In genomic region chr4:94853301-94853700, GRCm38 (mm10) we compare ENCODE assay signal across 15 mouse cellular contexts.
"Had no signal": no experiment of that assay in that cellular context is flagged by ENCODE, and none has a peak within 500 bp of the region (broad histone marks: within the 10 kb centered on the region; RNA-seq: fewer than 3 reads in every experiment).

No protein-coding gene starts in this region.

- H3K27me3 ChIP-seq: intestine, embryonic 15.5 days; liver, embryonic 15.5 days; neural tube, embryonic 13.5 days had no signal

- H3K4me2 ChIP-seq: intestine, embryonic 15.5 days; liver, embryonic 11.5 days; liver, embryonic 15.5 days; lung, embryonic 14.5 days; neural tube, embryonic 13.5 days had no signal

- H3K9me3 ChIP-seq: intestine, embryonic 15.5 days; limb, embryonic 10.5 days; liver, embryonic 15.5 days; midbrain, embryonic 10.5 days; neural tube, embryonic 13.5 days had no signal

- H3K4me1 ChIP-seq: intestine, embryonic 15.5 days; limb, embryonic 10.5 days; liver, embryonic 15.5 days; midbrain, embryonic 10.5 days; neural tube, embryonic 13.5 days had no signal

- H3K9ac ChIP-seq: intestine, embryonic 15.5 days; liver, embryonic 15.5 days; lung, embryonic 14.5 days; neural tube, embryonic 13.5 days had no signal

- ATAC-seq: intestine, embryonic 15.5 days; midbrain, embryonic 16.5 days had no signal

- H3K36me3 ChIP-seq: intestine, embryonic 15.5 days; limb, embryonic 10.5 days; liver, embryonic 15.5 days; midbrain, embryonic 10.5 days; neural tube, embryonic 13.5 days had no signal

- H3K27ac ChIP-seq: intestine, embryonic 15.5 days; limb, embryonic 10.5 days; liver, embryonic 15.5 days; midbrain, embryonic 10.5 days; neural tube, embryonic 13.5 days had no signal

- H3K4me3 ChIP-seq: intestine, embryonic 15.5 days; limb, embryonic 10.5 days; liver, embryonic 15.5 days; midbrain, embryonic 10.5 days; neural tube, embryonic 13.5 days had no signal

- DNase-seq: lung, embryonic 14.5 days; lung, postnatal 10 days; lung, postnatal 4 days; retina, postnatal 1 day; right cerebral cortex, postnatal 4 days; spleen, adult 18-20 months; thymus, adult 18-20 months; thymus, postnatal 25 days had no signal
